Mouse (Mus musculus) kidney, adult 2 months (tissue): ENCODE measurements around the gene Pld2.

Experiments used
- CTCF ChIP-seq: fragments of 200-500 bp; conservative IDR thresholded peaks from 2 replicates; pipeline ENCODE4 v1.5.1; 2011; ENCODE audit warnings: low read depth, mild to moderate bottlenecking, control low read depth, low read length, moderate library complexity, mixed read lengths; ENCODE audit not compliant: insufficient read depth, insufficient read length
- POLR2A ChIP-seq: fragments of 200-500 bp; IDR thresholded peaks from one replicate; pipeline ENCODE4 v1.6.1; 2011; ENCODE audit warnings: low read depth, low read length, control low read depth

DNA sequence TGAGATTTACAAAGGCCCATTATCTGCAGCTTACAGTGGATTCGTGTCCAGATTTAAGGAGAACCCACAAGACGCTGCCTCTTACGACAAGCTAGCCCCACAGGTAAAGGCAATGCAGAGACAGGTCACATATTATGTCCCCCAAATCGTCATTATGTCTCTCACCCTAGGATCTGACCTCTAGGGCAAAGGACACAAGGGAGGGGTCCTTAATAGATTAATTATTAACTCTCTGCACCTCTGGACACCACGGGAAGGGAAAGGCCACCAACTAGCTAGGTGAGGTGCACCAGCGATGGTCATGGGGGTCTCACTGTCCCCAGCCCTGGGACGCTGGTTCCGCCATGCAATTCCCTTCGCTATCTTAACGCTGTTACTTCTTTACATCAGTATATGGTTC is 20.9 kb upstream of the Pld2 start, which contains the start of gene Gltpd2:
- TF ChIP-seq CTCF, result no peak
- no peak for TF ChIP-seq POLR2A
